Mouse (Mus musculus): ENCODE data around the gene Pdzd3.

The Pdzd3 gene

DNA sequence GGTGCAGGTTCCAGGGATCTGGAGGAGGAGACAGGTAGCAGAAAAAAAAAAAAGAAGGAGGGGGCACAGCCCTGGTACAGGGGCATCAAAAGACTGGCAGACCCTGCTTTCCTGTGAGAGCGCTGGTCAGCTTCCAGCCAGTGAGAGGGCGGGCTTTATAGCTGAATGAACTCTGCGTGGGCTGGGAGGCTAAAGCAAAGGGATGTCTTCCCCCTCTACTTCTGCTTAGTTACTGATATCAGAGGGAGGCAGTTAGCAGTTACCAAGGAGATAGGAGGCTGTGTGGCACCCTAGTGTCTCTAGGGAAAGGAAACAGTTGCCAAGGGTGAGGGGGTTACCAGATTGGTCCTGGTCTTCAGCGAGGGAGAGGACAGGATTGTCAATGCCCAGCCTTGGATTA lies 826 bp downstream of the Pdzd3 start:
- DNase-seq (ENCODE audit: low spot score in 2 of 2) = no peak

DNA sequence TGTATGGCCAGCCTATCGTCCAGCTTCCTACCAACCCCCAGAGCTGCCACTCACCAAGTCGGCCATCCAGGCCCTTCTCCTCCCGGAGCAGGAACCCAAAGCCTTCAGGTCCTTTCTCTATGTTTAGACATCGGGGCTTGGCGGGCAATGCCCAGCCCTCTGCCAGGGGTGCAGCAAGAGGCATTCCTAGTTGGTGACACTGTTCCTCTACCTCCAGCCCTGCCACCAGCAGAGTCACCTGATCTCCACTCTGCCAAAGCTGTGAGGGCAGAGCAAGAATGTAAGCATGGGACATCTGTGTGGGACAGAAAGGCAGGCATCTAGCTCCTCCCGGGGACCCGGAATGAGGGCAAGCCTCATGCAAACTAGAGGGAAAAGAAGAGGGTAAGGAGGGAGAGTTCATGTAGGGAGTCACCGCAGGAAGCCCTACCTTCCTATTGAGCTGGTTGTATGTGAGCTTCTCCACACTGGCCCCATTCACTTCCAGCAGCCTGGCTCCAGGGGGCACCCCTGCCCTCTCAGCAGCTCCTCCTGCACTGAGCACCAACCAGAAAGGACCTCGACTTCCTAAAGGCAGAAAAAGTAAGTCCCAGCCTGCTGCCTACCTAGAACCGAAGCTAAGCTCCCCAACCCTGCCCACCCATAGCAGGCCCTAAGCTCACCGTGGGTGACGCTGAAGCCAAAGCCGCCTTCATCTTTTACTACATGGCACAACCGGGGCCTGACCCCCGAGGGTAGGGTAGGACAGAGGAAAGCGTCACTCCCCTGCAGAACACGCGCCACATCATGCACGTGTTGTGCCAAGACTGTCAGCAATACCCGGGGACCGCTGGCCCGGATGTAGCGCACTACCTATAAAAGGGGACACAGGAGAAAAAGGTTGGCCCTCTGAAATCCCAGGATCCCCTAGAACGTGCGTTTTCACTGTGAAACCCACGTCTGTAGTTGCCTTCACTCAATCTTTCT lies 1.8 kb downstream of the Pdzd3 start:
- peak; percentile 41 to 47 for DNase-seq (ENCODE audit: low spot score in 2 of 2)

DNA sequence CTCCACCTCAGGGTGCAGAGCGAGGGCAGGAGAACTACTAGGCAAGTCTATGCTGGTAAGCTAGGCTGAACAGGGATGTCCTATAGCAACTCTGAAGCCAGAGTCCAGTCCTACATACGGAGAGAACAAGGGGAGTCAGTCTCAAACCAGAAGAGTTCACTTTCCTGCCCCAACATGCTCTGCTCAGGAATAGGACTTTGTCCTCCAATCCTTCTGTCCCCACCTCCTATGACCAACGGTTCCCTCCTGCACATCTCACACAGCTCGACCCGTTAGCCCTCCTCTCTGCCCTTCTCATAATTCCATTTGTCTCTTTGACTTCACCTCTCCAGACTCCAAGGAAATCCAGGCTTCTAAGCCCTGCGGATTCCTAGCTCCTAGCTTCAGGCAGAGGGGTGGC lies 3.4 kb downstream of the Pdzd3 start:
- no peak for DNase-seq (ENCODE audit: low spot score in 2 of 2)

- DNase-seq (ENCODE audit: low spot score in 2 of 2) = no peak
These were observed 7.7 kb downstream of the Pdzd3 start for GRCm38 (mm10) chr9:44243621-44244020.

- no peak for DNase-seq (ENCODE audit: low spot score in 2 of 2)
These were observed 9.9 kb downstream of the Pdzd3 start for GRCm38 (mm10) chr9:44241418-44241817.

GRCm38 (mm10) chr9:44240911-44241310 lies 10.4 kb downstream of the Pdzd3 start:
- no peak for DNase-seq (ENCODE audit: low spot score in 2 of 2)

DNA sequence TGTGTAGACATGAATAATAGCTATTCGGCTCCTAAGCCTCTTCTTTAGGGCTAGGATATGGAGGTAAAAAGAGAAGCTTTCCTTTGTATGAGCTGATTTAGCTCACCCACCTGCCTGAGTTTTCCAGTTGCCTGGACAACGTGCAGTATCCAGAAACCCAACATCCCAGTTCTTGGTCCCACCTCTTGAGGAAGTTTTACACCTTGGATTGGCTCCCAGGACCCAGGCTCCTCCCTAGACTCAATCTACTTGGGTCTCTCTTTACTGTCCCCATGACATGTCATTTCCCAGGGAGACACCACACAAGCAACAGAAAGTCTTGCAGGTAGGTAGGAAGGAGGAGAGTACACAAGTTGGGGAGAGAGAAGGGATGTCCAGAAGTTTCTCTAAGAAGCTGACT lies 10.9 kb downstream of the Pdzd3 start, which contains the start of gene Ccdc153:
TSS of gene Ccdc153 (plus strand) at position 278 of the 400 bp plus-strand sequence.
- DNase-seq (ENCODE audit: low spot score in 2 of 2) = no peak

DNA sequence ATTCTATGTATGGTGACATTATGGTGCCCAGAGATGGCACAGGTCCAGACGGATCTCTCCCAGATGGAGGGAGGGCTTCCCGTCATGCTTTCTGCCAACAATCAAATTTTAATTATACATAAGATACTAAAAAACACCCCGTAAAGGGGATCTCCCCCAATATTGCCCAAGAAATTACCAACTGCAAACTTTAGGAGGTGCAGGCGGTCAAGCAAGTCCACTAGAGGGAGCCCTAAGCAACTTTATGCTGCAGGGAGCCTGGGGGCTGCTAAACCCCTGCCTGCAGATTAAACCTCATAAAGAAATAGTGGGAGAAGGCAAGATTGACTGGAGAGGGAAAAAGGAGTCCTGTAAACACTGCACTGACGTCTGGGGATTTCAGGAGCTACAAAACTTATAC lies 11.8 kb downstream of the Pdzd3 start:
- DNase-seq (ENCODE audit: low spot score in 2 of 2) = peak; percentile 43 to 57

GRCm38 (mm10) chr9:44238501-44239190 lies 12.6 kb downstream of the Pdzd3 start:
- no peak for DNase-seq (ENCODE audit: low spot score in 2 of 2)

DNA sequence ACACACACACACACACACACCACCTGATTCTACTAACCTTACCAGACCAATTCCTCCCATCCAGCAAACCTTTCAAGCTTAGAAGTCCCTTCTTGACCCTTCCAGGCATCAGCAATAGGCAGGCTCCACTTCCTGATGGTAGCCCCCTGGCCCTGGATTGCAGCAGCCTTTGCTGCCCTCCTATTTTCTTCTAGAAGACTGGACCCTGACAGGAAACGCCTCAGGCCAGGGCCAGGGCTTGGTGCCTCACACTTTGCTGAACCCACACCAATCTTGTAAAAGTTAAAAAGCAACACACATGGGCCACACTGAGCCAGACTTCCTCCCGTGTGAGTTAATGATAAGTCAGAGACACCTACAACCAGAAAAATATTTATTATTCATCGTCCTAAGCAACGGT lies 14.1 kb downstream of the Pdzd3 start:
- DNase-seq (ENCODE audit: low spot score in 2 of 2) = no peak

- DNase-seq (ENCODE audit: low spot score in 2 of 2) = no peak
These were observed 14.7 kb downstream of the Pdzd3 start for GRCm38 (mm10) chr9:44236601-44237000.

GRCm38 (mm10) chr9:44234479-44235427 lies 16.5 kb downstream of the Pdzd3 start:
- peak; percentile 32 to 52 for DNase-seq (ENCODE audit: low spot score in 2 of 2)

GRCm38 (mm10) chr9:44233802-44234478 lies 17.3 kb downstream of the Pdzd3 start, which contains the start of gene Cbl:
Gene Cbl, minus strand, starts transcription at chr9:44234049.
- DNase-seq (ENCODE audit: low spot score in 2 of 2) = peak; percentile 99 to 100

- DNase-seq (ENCODE audit: low spot score in 2 of 2) = peak in 1 of 2 experiments; percentile 17
These were observed 18.1 kb downstream of the Pdzd3 start for GRCm38 (mm10) chr9:44233021-44233801.

DNA sequence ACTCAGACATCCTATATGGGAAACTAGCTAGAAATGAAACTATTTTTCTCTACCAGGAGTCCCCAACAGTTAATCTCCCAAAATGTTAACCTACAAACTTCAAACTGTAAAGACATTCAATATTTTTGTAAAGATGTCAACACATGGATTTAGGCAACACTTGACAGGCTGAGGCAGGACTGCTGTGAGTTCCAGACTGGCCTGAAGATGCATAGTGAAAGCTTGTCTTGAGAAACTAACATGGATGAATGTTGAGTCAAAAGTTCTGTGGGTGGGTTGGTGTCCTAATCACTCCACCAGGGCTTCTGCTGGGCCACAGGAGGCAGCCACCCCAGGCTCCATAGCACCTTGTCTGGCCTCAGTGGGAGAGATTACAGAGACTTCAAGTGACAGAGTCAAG lies 19.7 kb downstream of the Pdzd3 start:
- DNase-seq (ENCODE audit: low spot score in 2 of 2) = no peak

DNA sequence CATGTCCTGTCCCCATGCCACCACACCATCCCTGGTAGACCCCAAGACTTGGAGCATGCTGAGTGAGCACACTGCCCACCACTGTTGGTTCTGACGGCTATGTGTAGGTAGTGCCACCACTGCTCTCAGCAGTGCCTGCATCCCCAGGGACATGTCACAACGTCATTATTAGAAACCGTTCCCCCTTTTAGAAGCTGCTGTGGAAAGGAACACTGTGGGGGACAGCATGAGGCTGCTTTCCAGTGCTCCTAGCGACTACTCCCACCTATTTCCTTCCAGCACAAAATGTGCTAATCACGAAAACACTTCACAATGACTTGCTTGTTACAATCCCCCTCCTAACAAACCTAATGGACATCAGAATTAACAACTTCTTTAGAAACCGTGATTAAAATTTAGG lies 25.3 kb downstream of the Pdzd3 start:
- no peak for DNase-seq (ENCODE audit: low spot score in 2 of 2)

DNA sequence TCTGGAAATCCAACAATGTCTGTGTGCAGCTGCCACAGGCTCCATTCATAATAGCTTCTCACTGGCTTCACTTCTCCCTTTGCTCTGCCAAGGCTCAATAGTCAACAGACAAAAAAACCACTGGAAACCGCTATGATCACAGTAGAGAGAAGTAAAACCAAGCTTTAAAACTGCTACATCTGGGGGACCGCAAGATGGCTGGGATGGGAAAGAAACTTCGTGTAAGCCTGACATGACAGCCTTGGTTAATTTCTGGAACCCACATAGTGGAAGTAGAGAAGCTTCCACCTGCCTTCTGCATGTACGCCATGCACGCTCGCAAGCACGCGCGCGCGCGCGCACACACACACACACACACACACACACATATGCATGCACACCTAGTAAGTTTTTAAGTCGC lies 37.7 kb downstream of the Pdzd3 start:
- no peak for DNase-seq (ENCODE audit: low spot score in 2 of 2)

- no peak for DNase-seq (ENCODE audit: low spot score in 2 of 2)
These were observed 38.9 kb downstream of the Pdzd3 start for GRCm38 (mm10) chr9:44212406-44212805.

- no peak for DNase-seq (ENCODE audit: low spot score in 2 of 2)
These were observed 41.9 kb downstream of the Pdzd3 start for GRCm38 (mm10) chr9:44209416-44209815.

DNA sequence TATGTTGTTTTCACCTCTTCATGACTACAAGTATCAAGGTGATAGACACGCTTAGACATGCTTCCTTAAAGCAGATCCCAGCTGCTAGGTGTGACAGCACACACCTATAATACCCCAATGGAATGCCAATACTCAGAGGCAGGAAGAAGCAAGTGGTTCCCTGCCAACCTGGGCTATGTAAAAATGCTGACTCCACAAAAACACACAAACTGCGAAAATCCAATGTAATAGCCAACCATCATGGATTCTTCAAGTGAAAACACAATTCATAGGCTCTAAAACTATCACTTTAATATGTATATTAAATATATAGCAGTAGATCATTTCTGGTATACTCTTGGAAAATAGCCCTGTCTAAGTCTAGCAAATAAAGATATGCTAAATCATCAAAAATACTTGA lies 43.4 kb downstream of the Pdzd3 start:
- no peak for DNase-seq (ENCODE audit: low spot score in 2 of 2)
